Mouse (Mus musculus): ENCODE results near the gene Pdk4. TPM values are rescaled to one million over a fixed set of nuclear protein-coding genes. Genes with fewer than 3 reads are reported as not detected.
A peak's percentile ranks its signal among the peaks of the same experiment; 100 is the strongest.

Gene Pdk4
- polyA plus RNA-seq, 1 experiment from 2014 or later: 6.4 TPM

DNA sequence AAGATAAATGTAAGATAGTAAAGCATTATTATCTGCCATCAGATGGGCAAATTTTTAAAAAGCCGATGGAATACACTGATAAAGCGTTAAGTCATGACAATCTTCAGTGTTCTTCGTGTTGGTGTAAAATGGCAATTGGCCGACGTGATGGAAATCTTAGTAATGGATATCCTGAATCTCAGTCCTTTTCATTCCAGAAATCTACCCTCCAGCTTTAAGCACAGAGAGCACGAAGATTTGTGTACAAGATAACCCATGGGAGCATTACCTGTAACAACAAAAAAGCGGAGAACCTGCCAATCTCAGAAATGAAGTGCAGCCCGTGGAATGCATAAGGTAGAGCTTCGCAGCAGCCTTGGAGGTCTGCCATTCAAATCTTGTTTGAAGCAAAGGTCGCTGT is 5.4 kb upstream of the Pdk4 start:
- Histone ChIP-seq H3K27ac (ENCODE audit: low read length) (no peak overlapping the region), H3K9me3 (replicated peaks; ENCODE audit: control insufficient read depth, low read length) (no peaks in the 10 kb centered on the region), H3K4me1 (ENCODE audit: control insufficient read depth, insufficient read depth, low read length) (no peaks in the 10 kb centered on the region), H3K4me2 (ENCODE audit: low read depth, low read length) (no peak overlapping the region), H3K4me3 (replicated peaks; ENCODE audit: low read length) (no peak overlapping the region), H3K27me3 (ENCODE audit: control insufficient read depth, insufficient read depth, low read length) (no peaks in the 10 kb centered on the region), H3K36me3 (ENCODE audit: control insufficient read depth, insufficient read depth, low read length) (no peaks in the 10 kb centered on the region), H3K9ac (ENCODE audit: low read length) (no peak overlapping the region)
- ATAC-seq (ENCODE audit: insufficient read depth, low FRiP score): no peak
- WGBS: 87% methylated on average over 10 of the region's 10 CpGs

DNA sequence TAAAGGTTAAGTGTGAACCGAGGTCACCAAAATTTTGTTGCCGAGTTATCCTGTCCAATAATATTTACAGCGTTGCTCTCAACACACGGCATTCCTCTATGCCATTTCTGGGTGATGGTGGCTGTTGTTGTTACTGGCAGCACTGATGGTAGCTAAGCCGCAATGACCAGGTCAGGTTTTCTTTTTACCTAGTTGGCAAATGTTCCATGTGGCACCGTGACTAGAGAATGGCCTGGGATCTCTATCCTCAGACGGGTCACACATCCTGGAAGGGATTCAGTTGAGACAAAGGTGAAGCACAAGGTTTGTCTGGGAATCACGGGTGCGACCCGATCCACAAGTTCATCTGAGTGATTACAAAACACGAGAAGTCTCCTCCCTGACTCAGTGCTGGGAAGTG is 2.6 kb upstream of the Pdk4 start:
- no peaks in the 10 kb centered on the region for H3K27me3 ChIP-seq (ENCODE audit: control insufficient read depth, insufficient read depth, low read length)
- H3K9me3 ChIP-seq (replicated peaks; ENCODE audit: control insufficient read depth, low read length): no peaks in the 10 kb centered on the region
- H3K4me1 ChIP-seq (ENCODE audit: control insufficient read depth, insufficient read depth, low read length): 0 out of 2 replicates have a peak, but pooled peaks cover 4% of the 10 kb centered on the region
- no peak overlapping the region for H3K27ac ChIP-seq (ENCODE audit: low read length)
- H3K4me3 ChIP-seq (replicated peaks; ENCODE audit: low read length): no peak overlapping the region
- H3K36me3 ChIP-seq (ENCODE audit: control insufficient read depth, insufficient read depth, low read length): no peaks in the 10 kb centered on the region
- WGBS: 87% methylated on average over 11 of the region's 11 CpGs
- ATAC-seq (ENCODE audit: insufficient read depth, low FRiP score): no peak
- H3K9ac ChIP-seq (ENCODE audit: low read length): no peak overlapping the region
- H3K4me2 ChIP-seq (ENCODE audit: low read depth, low read length): no peak overlapping the region

DNA sequence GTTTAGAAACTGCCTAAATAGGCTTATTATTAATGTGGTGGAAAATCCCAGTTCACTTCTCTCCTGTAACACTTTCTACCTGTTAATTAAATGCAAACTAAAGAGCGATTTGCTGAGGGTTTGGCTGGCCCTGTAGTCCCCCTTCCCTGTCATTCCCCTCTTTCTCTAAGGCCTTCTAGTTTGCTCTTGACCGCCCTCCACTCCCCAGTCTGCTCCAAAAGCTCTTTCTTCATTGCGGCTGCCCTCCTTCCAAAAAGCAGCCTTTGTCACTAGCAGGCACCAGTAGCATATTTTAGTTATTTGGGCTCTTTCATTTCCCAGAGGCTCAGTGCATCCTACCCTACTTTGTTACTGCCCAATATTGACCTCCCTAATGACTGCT is 736 bp upstream of the Pdk4 start:
- 54% methylated on average over 3 of the region's 3 CpGs for WGBS
- peak; percentile 6; the same call in 1 of the 2 replicates for ATAC-seq (ENCODE audit: insufficient read depth, low FRiP score)

DNA sequence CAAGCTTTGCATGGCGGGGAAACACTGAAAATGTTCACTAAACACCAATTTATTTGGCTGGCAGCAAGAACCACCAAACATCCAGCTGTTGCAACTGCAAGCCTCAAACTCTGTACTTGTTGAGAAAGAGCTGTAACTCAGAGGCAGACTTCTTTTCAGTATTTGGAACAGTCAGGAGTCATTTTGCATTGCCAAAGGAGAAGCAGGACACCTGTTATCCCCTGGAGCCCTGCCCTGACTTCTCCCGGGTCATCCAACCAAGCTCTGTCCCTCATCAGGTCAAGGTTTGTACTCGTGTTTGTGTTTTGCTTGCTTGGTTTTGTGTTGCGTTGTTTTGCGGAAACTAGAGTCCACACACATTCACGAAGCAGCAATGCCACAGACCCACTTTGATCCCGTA is 11.1 kb downstream of the Pdk4 start:
- no peak overlapping the region for H3K4me2 ChIP-seq (ENCODE audit: low read depth, low read length)
- no peaks in the 10 kb centered on the region for H3K9me3 ChIP-seq (replicated peaks; ENCODE audit: control insufficient read depth, low read length)
- no peak overlapping the region for H3K4me3 ChIP-seq (replicated peaks; ENCODE audit: low read length)
- ATAC-seq (ENCODE audit: insufficient read depth, low FRiP score): no peak
- WGBS: 86% methylated on average over 7 of the region's 7 CpGs
- no peaks in the 10 kb centered on the region for H3K36me3 ChIP-seq (ENCODE audit: control insufficient read depth, insufficient read depth, low read length)
- no peak overlapping the region for H3K9ac ChIP-seq (ENCODE audit: low read length)
- H3K27ac ChIP-seq (ENCODE audit: low read length): no peak overlapping the region
- no peaks in the 10 kb centered on the region for H3K27me3 ChIP-seq (ENCODE audit: control insufficient read depth, insufficient read depth, low read length)
- no peaks in the 10 kb centered on the region for H3K4me1 ChIP-seq (ENCODE audit: control insufficient read depth, insufficient read depth, low read length)

More for the DNA sequence above, 736 bp upstream of the Pdk4 start:
- H3K4me1 ChIP-seq (ENCODE audit: control insufficient read depth, insufficient read depth, low read length): 0 out of 2 replicates have a peak, but pooled peaks cover 4% of the 10 kb centered on the region
- peak overlapping the region; percentile 66; the same call in 1 of the 2 replicates for H3K4me3 ChIP-seq (replicated peaks; ENCODE audit: low read length)
- no peaks in the 10 kb centered on the region for H3K9me3 ChIP-seq (replicated peaks; ENCODE audit: control insufficient read depth, low read length)
- no peak overlapping the region for H3K9ac ChIP-seq (ENCODE audit: low read length)
- no peaks in the 10 kb centered on the region for H3K27me3 ChIP-seq (ENCODE audit: control insufficient read depth, insufficient read depth, low read length)
- no peaks in the 10 kb centered on the region for H3K36me3 ChIP-seq (ENCODE audit: control insufficient read depth, insufficient read depth, low read length)
- H3K4me2 ChIP-seq (ENCODE audit: low read depth, low read length): peak overlapping the region; percentile 97
- peak overlapping the region; percentile 31; the same call in 1 of the 2 replicates for H3K27ac ChIP-seq (ENCODE audit: low read length)

DNA sequence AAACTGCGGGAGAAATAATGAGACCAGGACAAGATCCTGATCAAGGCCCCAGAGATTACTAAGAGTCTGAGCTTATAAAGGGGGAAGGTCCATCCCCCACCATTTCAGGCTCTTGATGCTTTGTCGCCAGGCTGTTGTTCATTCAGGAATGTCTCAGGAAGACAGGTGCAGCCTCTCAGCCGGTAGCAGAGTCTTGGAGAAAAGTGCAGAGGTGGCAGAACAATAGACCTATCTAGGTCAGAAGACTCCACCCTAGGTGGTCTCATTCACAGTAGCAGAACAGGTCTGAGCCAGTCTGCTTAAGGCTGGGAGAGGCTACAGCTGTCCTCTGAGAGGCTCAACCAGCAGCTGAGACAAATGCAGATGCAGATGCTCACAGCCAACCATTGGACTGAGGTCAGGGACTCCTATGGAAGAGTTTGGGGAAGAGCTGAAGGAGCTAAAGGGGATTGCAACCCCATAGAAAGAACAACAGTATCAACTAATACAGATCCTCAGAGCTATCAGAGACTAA is 13.8 kb downstream of the Pdk4 start:
- Histone ChIP-seq H3K9me3 (replicated peaks; ENCODE audit: control insufficient read depth, low read length) (no peaks in the 10 kb centered on the region), H3K27ac (ENCODE audit: low read length) (no peak overlapping the region), H3K36me3 (ENCODE audit: control insufficient read depth, insufficient read depth, low read length) (no peaks in the 10 kb centered on the region), H3K4me2 (ENCODE audit: low read depth, low read length) (no peak overlapping the region), H3K4me3 (replicated peaks; ENCODE audit: low read length) (no peak overlapping the region), H3K9ac (ENCODE audit: low read length) (no peak overlapping the region), H3K27me3 (ENCODE audit: control insufficient read depth, insufficient read depth, low read length) (no peaks in the 10 kb centered on the region), H3K4me1 (ENCODE audit: control insufficient read depth, insufficient read depth, low read length) (no peaks in the 10 kb centered on the region)
- no peak for ATAC-seq (ENCODE audit: insufficient read depth, low FRiP score)
- 66% methylated on average over 3 of the region's 3 CpGs for WGBS

DNA sequence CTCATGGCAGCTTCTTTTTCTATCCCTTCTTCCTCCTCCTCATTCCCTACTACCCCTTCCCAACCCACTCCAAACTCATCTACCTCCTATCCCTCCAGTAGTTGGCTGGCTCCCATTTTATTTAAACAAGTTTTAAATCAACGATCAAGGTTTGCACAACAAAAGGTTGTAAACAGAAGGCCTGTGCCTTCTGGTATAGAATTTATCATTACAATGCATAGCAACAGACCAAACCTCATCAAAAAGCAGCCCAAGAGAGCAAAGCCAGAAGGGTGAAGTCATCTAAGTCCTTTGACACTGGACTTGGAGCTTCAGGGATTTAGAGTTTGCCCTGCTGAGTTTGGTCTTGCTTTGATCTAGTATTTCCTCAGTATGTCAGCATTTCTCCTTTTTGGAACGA is 15.0 kb downstream of the Pdk4 start:
- WGBS: 84% methylated on average over 2 of the region's 2 CpGs
- Histone ChIP-seq H3K4me3 (replicated peaks; ENCODE audit: low read length) (no peak overlapping the region), H3K27me3 (ENCODE audit: control insufficient read depth, insufficient read depth, low read length) (no peaks in the 10 kb centered on the region), H3K9ac (ENCODE audit: low read length) (no peak overlapping the region), H3K27ac (ENCODE audit: low read length) (no peak overlapping the region), H3K4me2 (ENCODE audit: low read depth, low read length) (no peak overlapping the region), H3K36me3 (ENCODE audit: control insufficient read depth, insufficient read depth, low read length) (no peaks in the 10 kb centered on the region), H3K4me1 (ENCODE audit: control insufficient read depth, insufficient read depth, low read length) (no peaks in the 10 kb centered on the region), H3K9me3 (replicated peaks; ENCODE audit: control insufficient read depth, low read length) (no peaks in the 10 kb centered on the region)
- no peak for ATAC-seq (ENCODE audit: insufficient read depth, low FRiP score)

DNA sequence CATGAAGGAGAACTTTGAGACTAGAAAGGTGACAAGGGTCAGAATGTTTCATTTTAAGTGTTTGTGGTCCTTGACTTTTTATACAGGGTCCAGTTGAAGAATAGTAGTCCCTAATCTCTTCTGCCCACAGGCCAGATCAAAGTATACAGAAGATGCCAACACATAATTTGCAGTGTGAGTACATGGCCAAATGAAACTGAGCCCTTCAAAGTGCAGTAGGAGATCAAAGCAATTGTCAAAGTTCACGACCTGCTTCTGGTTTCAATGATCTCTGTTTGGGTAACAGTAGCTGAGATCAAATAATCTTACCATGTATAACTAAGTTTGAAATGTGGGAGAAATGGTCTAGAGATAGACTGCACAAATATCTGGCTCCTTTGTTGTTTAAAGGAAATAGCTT is 22.1 kb downstream of the Pdk4 start:
- no peak overlapping the region for H3K4me3 ChIP-seq (replicated peaks; ENCODE audit: low read length)
- H3K4me1 ChIP-seq (ENCODE audit: control insufficient read depth, insufficient read depth, low read length): no peaks in the 10 kb centered on the region
- H3K27me3 ChIP-seq (ENCODE audit: control insufficient read depth, insufficient read depth, low read length): no peaks in the 10 kb centered on the region
- H3K9ac ChIP-seq (ENCODE audit: low read length): no peak overlapping the region
- no peaks in the 10 kb centered on the region for H3K9me3 ChIP-seq (replicated peaks; ENCODE audit: control insufficient read depth, low read length)
- no peaks in the 10 kb centered on the region for H3K36me3 ChIP-seq (ENCODE audit: control insufficient read depth, insufficient read depth, low read length)
- no peak overlapping the region for H3K27ac ChIP-seq (ENCODE audit: low read length)
- H3K4me2 ChIP-seq (ENCODE audit: low read depth, low read length): no peak overlapping the region
- 51% methylated on average over 1 of the region's 1 CpGs for WGBS
- ATAC-seq (ENCODE audit: insufficient read depth, low FRiP score): no peak

DNA sequence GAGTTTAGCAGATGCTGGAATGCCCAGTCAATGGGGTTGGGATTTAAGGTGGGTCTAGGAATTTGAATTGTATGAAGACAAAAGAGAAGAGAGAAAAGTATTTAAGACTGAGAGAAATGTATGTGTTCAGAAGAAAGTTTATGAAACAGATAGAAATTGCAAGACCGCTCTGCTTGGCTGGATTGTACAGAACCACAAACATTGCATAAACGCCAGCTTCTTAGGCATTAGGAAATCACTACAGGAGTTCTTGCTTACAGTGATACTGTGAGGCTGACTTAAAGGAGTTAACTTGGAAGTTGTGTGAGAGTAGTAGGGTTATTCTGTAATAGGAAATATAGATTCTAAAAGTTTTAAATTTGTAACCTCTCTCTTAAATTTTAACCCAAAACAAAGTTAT is 23.4 kb downstream of the Pdk4 start:
- WGBS: 92% methylated on average over 2 of the region's 2 CpGs
- Histone ChIP-seq H3K4me1 (ENCODE audit: control insufficient read depth, insufficient read depth, low read length) (no peaks in the 10 kb centered on the region), H3K4me3 (replicated peaks; ENCODE audit: low read length) (no peak overlapping the region), H3K36me3 (ENCODE audit: control insufficient read depth, insufficient read depth, low read length) (no peaks in the 10 kb centered on the region), H3K9me3 (replicated peaks; ENCODE audit: control insufficient read depth, low read length) (no peaks in the 10 kb centered on the region), H3K27me3 (ENCODE audit: control insufficient read depth, insufficient read depth, low read length) (no peaks in the 10 kb centered on the region), H3K9ac (ENCODE audit: low read length) (no peak overlapping the region), H3K27ac (ENCODE audit: low read length) (no peak overlapping the region), H3K4me2 (ENCODE audit: low read depth, low read length) (no peak overlapping the region)
- no peak for ATAC-seq (ENCODE audit: insufficient read depth, low FRiP score)

DNA sequence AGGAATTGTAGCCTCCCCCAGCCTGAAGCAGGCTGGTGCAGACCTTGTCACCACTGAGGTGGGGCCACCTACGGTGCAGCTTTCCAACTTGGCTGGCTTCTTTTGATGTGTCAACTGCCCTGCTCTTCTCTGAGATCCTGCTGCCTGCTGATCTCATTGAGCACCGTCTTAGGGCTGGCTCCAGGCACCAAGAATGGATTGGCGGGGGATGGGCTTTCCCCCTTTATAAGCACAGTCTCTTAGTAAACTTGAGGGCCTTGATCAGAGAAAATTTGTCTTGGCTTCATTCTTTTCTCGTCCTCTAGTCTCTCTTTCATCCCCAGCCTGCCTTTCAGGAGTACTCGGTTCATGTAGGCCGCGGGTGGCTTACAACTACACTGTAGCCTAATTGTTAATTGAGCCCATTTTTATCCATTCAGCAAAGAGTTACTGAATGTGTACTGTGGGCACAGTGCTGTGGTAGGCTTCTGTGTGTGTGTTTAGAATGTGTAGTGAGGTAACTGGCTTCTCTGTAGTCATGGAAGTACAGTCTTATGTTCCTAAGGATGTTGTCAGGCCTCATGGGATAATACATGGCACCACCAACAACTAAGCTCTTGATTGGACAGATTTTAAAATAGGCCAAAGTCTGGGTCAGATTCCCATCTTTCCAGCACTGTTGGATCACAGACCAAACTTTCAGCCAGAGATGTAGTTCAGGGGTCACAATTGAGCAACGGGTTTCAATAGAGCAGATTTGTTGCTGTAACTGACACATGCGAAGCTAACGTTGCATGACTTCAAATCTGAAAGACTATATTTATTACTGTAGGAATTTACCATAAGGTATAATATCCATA is 25.4 kb downstream of the Pdk4 start:
- H3K27ac ChIP-seq (ENCODE audit: low read length): no peak overlapping the region
- WGBS: 82% methylated on average over 10 of the region's 10 CpGs
- no peaks in the 10 kb centered on the region for H3K4me1 ChIP-seq (ENCODE audit: control insufficient read depth, insufficient read depth, low read length)
- no peak overlapping the region for H3K4me3 ChIP-seq (replicated peaks; ENCODE audit: low read length)
- no peak overlapping the region for H3K4me2 ChIP-seq (ENCODE audit: low read depth, low read length)
- H3K27me3 ChIP-seq (ENCODE audit: control insufficient read depth, insufficient read depth, low read length): no peaks in the 10 kb centered on the region
- no peak overlapping the region for H3K9ac ChIP-seq (ENCODE audit: low read length)
- no peaks in the 10 kb centered on the region for H3K9me3 ChIP-seq (replicated peaks; ENCODE audit: control insufficient read depth, low read length)
- H3K36me3 ChIP-seq (ENCODE audit: control insufficient read depth, insufficient read depth, low read length): no peaks in the 10 kb centered on the region
- no peak for ATAC-seq (ENCODE audit: insufficient read depth, low FRiP score)
